ENCODE assay signal across 29 mouse cellular contexts in the genomic region with DNA sequence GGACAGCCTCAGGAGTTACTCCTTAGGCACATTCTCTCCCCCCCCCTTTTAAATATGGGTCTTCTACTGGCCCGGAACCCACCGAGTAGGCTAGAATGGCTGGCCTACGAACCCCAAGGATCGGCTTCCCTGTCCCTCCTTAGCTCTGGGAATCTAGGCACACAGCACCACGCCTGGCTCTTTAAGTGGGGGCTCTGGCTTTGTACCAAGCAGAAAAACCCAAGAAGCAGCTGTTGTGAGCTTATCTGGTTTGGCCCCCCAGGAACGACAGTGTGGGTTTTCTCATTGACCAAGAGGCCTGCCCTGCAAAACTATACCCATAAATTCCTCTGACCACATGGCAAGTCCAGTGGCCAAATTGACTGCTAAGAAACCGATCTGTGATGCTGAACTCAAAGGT.
"Had no signal": no experiment of that assay in that cellular context is flagged by ENCODE, and none has a peak within 500 bp of the region (broad histone marks: within the 10 kb centered on the region; RNA-seq: fewer than 3 reads in every experiment).

No protein-coding gene starts in this region.

- H3K4me3 ChIP-seq: heart, embryonic 10.5 days; heart, embryonic 12.5 days; heart, embryonic 13.5 days; heart, embryonic 15.5 days; hindbrain, embryonic 10.5 days; hindbrain, embryonic 12.5 days; hindbrain, embryonic 13.5 days; hindbrain, embryonic 15.5 days; intestine, embryonic 15.5 days; kidney, embryonic 15.5 days; layer of hippocampus, adult 2 months; left cerebral cortex, adult 2 months had no signal

- H3K36me3 ChIP-seq: heart, embryonic 10.5 days; heart, embryonic 12.5 days; heart, embryonic 13.5 days; heart, embryonic 15.5 days; hindbrain, embryonic 10.5 days; hindbrain, embryonic 12.5 days; hindbrain, embryonic 13.5 days; hindbrain, embryonic 15.5 days; intestine, embryonic 15.5 days; kidney, embryonic 15.5 days had no signal

- DNase-seq: heart, postnatal 10 days; heart, postnatal 14 days; heart, postnatal 36 days; kidney, adult 11 months; kidney, adult 18-20 months; kidney, adult 2 months; kidney, adult 8-10 months; kidney, adult 9 months; kidney, postnatal 10 days; kidney, postnatal 14 days; kidney, postnatal 25 days; kidney, postnatal 36 days; kidney, postnatal 4 days; layer of hippocampus, adult 9-11 months; layer of hippocampus, postnatal 36 days had no signal

- H3K27me3 ChIP-seq: heart, embryonic 12.5 days; heart, embryonic 13.5 days; heart, embryonic 15.5 days; hindbrain, embryonic 12.5 days; hindbrain, embryonic 13.5 days; hindbrain, embryonic 15.5 days; intestine, embryonic 15.5 days; kidney, embryonic 15.5 days had no signal

- H3K4me2 ChIP-seq: heart, embryonic 11.5 days; heart, embryonic 12.5 days; heart, embryonic 13.5 days; heart, embryonic 15.5 days; hindbrain, embryonic 12.5 days; hindbrain, embryonic 13.5 days; hindbrain, embryonic 14.5 days; hindbrain, embryonic 15.5 days; intestine, embryonic 15.5 days; kidney, embryonic 15.5 days had no signal
